Mouse (Mus musculus): ENCODE results near the gene Ugt1a9. TPM values are rescaled to one million over a fixed set of nuclear protein-coding genes. Genes with fewer than 3 reads are reported as not detected.
A peak's percentile ranks its signal among the peaks of the same experiment; 100 is the strongest.

Gene Ugt1a9
- polyA plus RNA-seq, 1 experiment, result not detected

GRCm38 (mm10) chr1:88179657-88180056 is 109.1 kb downstream of the Ugt1a9 start:
- DNase-seq (ENCODE audit: low read depth), result no peak
- no peak for TF ChIP-seq POLR2A (IDR thresholded peaks at IDR 0.05; ENCODE audit: borderline replicate concordance, extremely low read depth, insufficient read depth, insufficient read length, poor library complexity, severe bottlenecking)
- TF ChIP-seq CTCF (IDR thresholded peaks at IDR 0.05; ENCODE audit: borderline replicate concordance, extremely low read depth, insufficient read depth, insufficient read length), result no peak

GRCm38 (mm10) chr1:88186325-88186935 is 115.8 kb downstream of the Ugt1a9 start:
- no peak for DNase-seq (ENCODE audit: low read depth)
- TF ChIP-seq CTCF (IDR thresholded peaks at IDR 0.05; ENCODE audit: borderline replicate concordance, extremely low read depth, insufficient read depth, insufficient read length) (no peak), POLR2A (IDR thresholded peaks at IDR 0.05; ENCODE audit: borderline replicate concordance, extremely low read depth, insufficient read depth, insufficient read length, poor library complexity, severe bottlenecking) (no peak)

GRCm38 (mm10) chr1:88192136-88192535 is 121.5 kb downstream of the Ugt1a9 start:
- no peak for TF ChIP-seq CTCF (IDR thresholded peaks at IDR 0.05; ENCODE audit: borderline replicate concordance, extremely low read depth, insufficient read depth, insufficient read length)
- no peak for TF ChIP-seq POLR2A (IDR thresholded peaks at IDR 0.05; ENCODE audit: borderline replicate concordance, extremely low read depth, insufficient read depth, insufficient read length, poor library complexity, severe bottlenecking)
- no peak for DNase-seq (ENCODE audit: low read depth)

GRCm38 (mm10) chr1:88195687-88196086 is 125.1 kb downstream of the Ugt1a9 start:
- TF ChIP-seq POLR2A (IDR thresholded peaks at IDR 0.05; ENCODE audit: borderline replicate concordance, extremely low read depth, insufficient read depth, insufficient read length, poor library complexity, severe bottlenecking) (no peak), CTCF (IDR thresholded peaks at IDR 0.05; ENCODE audit: borderline replicate concordance, extremely low read depth, insufficient read depth, insufficient read length) (no peak)
- no peak for DNase-seq (ENCODE audit: low read depth)

- no peak for DNase-seq (ENCODE audit: low read depth)
- TF ChIP-seq POLR2A (IDR thresholded peaks at IDR 0.05; ENCODE audit: borderline replicate concordance, extremely low read depth, insufficient read depth, insufficient read length, poor library complexity, severe bottlenecking) (no peak), CTCF (IDR thresholded peaks at IDR 0.05; ENCODE audit: borderline replicate concordance, extremely low read depth, insufficient read depth, insufficient read length) (no peak)
Measured at GRCm38 (mm10) chr1:88197443-88197842, 126.8 kb downstream of the Ugt1a9 start.

- no peak for DNase-seq (ENCODE audit: low read depth)
- no peak for TF ChIP-seq CTCF (IDR thresholded peaks at IDR 0.05; ENCODE audit: borderline replicate concordance, extremely low read depth, insufficient read depth, insufficient read length)
- no peak for TF ChIP-seq POLR2A (IDR thresholded peaks at IDR 0.05; ENCODE audit: borderline replicate concordance, extremely low read depth, insufficient read depth, insufficient read length, poor library complexity, severe bottlenecking)
Measured at GRCm38 (mm10) chr1:88199996-88200395, 129.4 kb downstream of the Ugt1a9 start.

GRCm38 (mm10) chr1:88200456-88200855 is 129.9 kb downstream of the Ugt1a9 start, which contains the start of gene Ugt1a2:
Gene Ugt1a2, plus strand, starts transcription at chr1:88200601.
- TF ChIP-seq CTCF (IDR thresholded peaks at IDR 0.05; ENCODE audit: borderline replicate concordance, extremely low read depth, insufficient read depth, insufficient read length), result no peak
- TF ChIP-seq POLR2A (IDR thresholded peaks at IDR 0.05; ENCODE audit: borderline replicate concordance, extremely low read depth, insufficient read depth, insufficient read length, poor library complexity, severe bottlenecking), result no peak
- no peak for DNase-seq (ENCODE audit: low read depth)

- TF ChIP-seq POLR2A (IDR thresholded peaks at IDR 0.05; ENCODE audit: borderline replicate concordance, extremely low read depth, insufficient read depth, insufficient read length, poor library complexity, severe bottlenecking) (peak; percentile 86), CTCF (IDR thresholded peaks at IDR 0.05; ENCODE audit: borderline replicate concordance, extremely low read depth, insufficient read depth, insufficient read length) (no peak)
- peak; percentile 96 for DNase-seq (ENCODE audit: low read depth)
Measured at GRCm38 (mm10) chr1:88205294-88205922, 134.8 kb downstream of the Ugt1a9 start, which contains the start of gene Dnajb3. Gene Dnajb3, minus strand, starts transcription at chr1:88205782.

GRCm38 (mm10) chr1:88206843-88207479 is 136.4 kb downstream of the Ugt1a9 start:
- DNase-seq (ENCODE audit: low read depth), result no peak
- no peak for TF ChIP-seq POLR2A (IDR thresholded peaks at IDR 0.05; ENCODE audit: borderline replicate concordance, extremely low read depth, insufficient read depth, insufficient read length, poor library complexity, severe bottlenecking)
- TF ChIP-seq CTCF (IDR thresholded peaks at IDR 0.05; ENCODE audit: borderline replicate concordance, extremely low read depth, insufficient read depth, insufficient read length), result no peak

- TF ChIP-seq POLR2A (IDR thresholded peaks at IDR 0.05; ENCODE audit: borderline replicate concordance, extremely low read depth, insufficient read depth, insufficient read length, poor library complexity, severe bottlenecking) (no peak), CTCF (IDR thresholded peaks at IDR 0.05; ENCODE audit: borderline replicate concordance, extremely low read depth, insufficient read depth, insufficient read length) (no peak)
- DNase-seq (ENCODE audit: low read depth), result peak; percentile 3
Measured at GRCm38 (mm10) chr1:88211812-88212211, 141.2 kb downstream of the Ugt1a9 start, which contains the start of gene Ugt1a1. Gene Ugt1a1, plus strand, starts transcription at chr1:88211959.

GRCm38 (mm10) chr1:88212341-88213045 is 141.9 kb downstream of the Ugt1a9 start:
- DNase-seq (ENCODE audit: low read depth), result peak; percentile 2
- no peak for TF ChIP-seq CTCF (IDR thresholded peaks at IDR 0.05; ENCODE audit: borderline replicate concordance, extremely low read depth, insufficient read depth, insufficient read length)
- TF ChIP-seq POLR2A (IDR thresholded peaks at IDR 0.05; ENCODE audit: borderline replicate concordance, extremely low read depth, insufficient read depth, insufficient read length, poor library complexity, severe bottlenecking), result no peak

All from brain, embryonic 14.5 days (tissue).